Mouse (Mus musculus): ENCODE measurements around the gene Atp8b5. TPM values are rescaled to one million over a fixed set of nuclear protein-coding genes. Genes with fewer than 3 reads are reported as not detected.

Atp8b5 gene
- total and polyA plus RNA-seq, 2 experiments from 2014 or later, result 0.11 TPM; not detected in 1

DNA sequence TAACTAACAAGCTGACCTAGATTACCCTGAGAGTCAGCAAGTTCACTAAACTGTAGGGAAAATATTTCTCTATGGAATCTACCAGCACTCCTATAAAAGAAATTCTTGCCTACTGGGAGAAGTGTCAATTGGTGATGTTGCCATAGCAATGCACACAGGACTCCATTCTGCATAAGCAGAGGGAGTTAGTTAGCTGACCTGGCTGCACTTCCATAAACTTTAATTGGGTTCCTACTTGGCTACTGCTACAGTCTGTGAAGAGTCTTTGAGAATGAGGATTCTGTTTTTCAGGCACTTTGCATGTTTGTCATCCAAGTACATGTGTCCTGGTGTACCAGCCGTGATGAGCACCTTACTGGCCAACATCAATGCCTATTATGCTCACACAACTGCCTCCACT lies 26.2 kb upstream of the Atp8b5 start:
- Histone ChIP-seq H3K36me3 (replicated peaks; ENCODE audit: control insufficient read depth, insufficient read depth, low read length) (peaks cover 23% of the 10 kb centered on the region; the same call in 1 of the 2 replicates), H3K27ac (ENCODE audit: low read depth) (no peak overlapping the region), H3K4me3 (ENCODE audit: low read depth, low read length) (no peak overlapping the region), H3K9ac (replicated peaks; ENCODE audit: low read depth, low read length) (no peak overlapping the region), H3K9me3 (replicated peaks; ENCODE audit: control insufficient read depth, low read length) (no peaks in the 10 kb centered on the region), H3K4me1 (ENCODE audit: control insufficient read depth, insufficient read depth) (no peaks in the 10 kb centered on the region), H3K27me3 (ENCODE audit: control insufficient read depth, insufficient read depth, low read length) (no peaks in the 10 kb centered on the region), H3K4me2 (ENCODE audit: low read depth, low read length) (no peak overlapping the region)
- no peak for TF ChIP-seq EP300 (IDR thresholded peaks at IDR 0.05; ENCODE audit: low read depth)
- no peak for TF ChIP-seq CTCF (IDR thresholded peaks at IDR 0.05; ENCODE audit: low read depth)
- ATAC-seq (ENCODE audit: insufficient read depth, low read depth), result no peak
- no peak for DNase-seq (ENCODE audit: low spot score)
- 85% methylated on average over 1 of the region's 1 CpGs for WGBS

DNA sequence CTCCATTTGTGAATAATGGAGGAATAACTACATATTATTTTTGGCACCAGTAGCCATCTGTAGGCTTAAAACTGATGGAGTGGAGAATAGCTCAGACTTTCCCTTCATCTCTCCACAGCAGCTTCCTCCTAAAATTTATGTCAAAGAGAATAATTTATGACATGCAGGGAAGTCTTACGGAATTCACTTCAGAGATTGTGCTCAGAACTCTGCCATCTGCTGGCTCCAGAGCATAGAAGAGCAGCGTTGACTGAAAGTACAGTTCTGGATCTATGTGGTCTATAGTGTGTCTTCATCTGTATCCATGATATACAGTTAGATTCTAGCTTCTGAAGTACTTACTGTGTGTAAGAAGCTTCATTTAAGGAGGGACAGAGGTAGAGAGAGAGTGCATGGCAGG lies 22.9 kb upstream of the Atp8b5 start:
- peaks cover 22% of the 10 kb centered on the region; the same call in 1 of the 2 replicates for H3K36me3 ChIP-seq (replicated peaks; ENCODE audit: control insufficient read depth, insufficient read depth, low read length)
- no peak overlapping the region for H3K9ac ChIP-seq (replicated peaks; ENCODE audit: low read depth, low read length)
- H3K27me3 ChIP-seq (ENCODE audit: control insufficient read depth, insufficient read depth, low read length), result no peaks in the 10 kb centered on the region
- no peak overlapping the region for H3K4me2 ChIP-seq (ENCODE audit: low read depth, low read length)
- ATAC-seq (ENCODE audit: insufficient read depth, low read depth) (no peak), DNase-seq (ENCODE audit: low spot score) (no peak)
- H3K9me3 ChIP-seq (replicated peaks; ENCODE audit: control insufficient read depth, low read length), result no peaks in the 10 kb centered on the region
- H3K4me1 ChIP-seq (ENCODE audit: control insufficient read depth, insufficient read depth), result no peaks in the 10 kb centered on the region
- H3K27ac ChIP-seq (ENCODE audit: low read depth), result no peak overlapping the region
- no peak overlapping the region for H3K4me3 ChIP-seq (ENCODE audit: low read depth, low read length)
- no peak for TF ChIP-seq EP300 (IDR thresholded peaks at IDR 0.05; ENCODE audit: low read depth)
- TF ChIP-seq CTCF (IDR thresholded peaks at IDR 0.05; ENCODE audit: low read depth), result peak; percentile 37
- 49% methylated on average over 2 of the region's 2 CpGs for WGBS

DNA sequence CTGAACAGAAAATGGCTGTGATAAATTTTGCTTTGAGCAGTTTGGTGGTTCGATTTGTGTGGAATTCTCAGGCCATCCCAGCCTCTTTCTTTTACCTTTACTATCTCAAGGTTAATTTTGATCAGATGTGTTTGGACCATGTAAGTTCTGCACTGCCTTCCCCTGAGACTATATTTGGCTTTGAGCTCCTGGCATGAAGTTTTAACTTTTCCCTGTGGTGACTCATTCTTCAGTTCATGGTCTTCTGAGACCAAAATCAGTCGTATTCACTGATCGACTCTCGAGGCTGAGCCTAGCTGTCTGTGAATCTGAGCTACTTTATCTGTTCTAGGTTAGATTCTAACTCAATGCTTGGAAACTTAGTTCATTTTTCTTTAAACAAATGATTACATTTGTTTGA lies 21.2 kb upstream of the Atp8b5 start:
- WGBS, result 84% methylated on average over 4 of the region's 4 CpGs
- no peak overlapping the region for H3K9ac ChIP-seq (replicated peaks; ENCODE audit: low read depth, low read length)
- TF ChIP-seq CTCF (IDR thresholded peaks at IDR 0.05; ENCODE audit: low read depth) (no peak), EP300 (IDR thresholded peaks at IDR 0.05; ENCODE audit: low read depth) (no peak)

DNA sequence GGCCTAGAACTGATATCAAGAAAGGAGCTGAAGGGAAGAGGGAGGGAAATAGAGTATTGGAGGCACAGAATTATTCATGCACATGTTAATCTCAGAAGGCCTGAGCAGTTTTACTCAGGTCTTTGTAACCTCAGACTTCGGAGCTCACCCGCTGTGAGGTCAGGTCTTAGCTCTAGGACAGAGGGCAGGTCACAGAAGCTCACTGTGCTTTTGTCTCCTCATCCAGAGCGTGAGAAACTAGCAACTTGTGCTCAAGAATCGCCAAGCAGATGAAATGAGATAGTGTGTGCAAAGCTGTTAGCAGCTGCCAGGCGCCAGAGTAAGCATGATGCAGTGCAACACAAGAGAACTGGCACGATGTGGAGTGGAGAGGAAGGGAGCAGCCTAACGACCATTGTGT lies 18.9 kb upstream of the Atp8b5 start:
- H3K9me3 ChIP-seq (replicated peaks; ENCODE audit: control insufficient read depth, low read length), result no peaks in the 10 kb centered on the region
- 60% methylated on average over 7 of the region's 7 CpGs for WGBS
- no peaks in the 10 kb centered on the region for H3K4me1 ChIP-seq (ENCODE audit: control insufficient read depth, insufficient read depth)
- H3K27me3 ChIP-seq (ENCODE audit: control insufficient read depth, insufficient read depth, low read length), result no peaks in the 10 kb centered on the region
- no peak overlapping the region for H3K4me3 ChIP-seq (ENCODE audit: low read depth, low read length)
- H3K36me3 ChIP-seq (replicated peaks; ENCODE audit: control insufficient read depth, insufficient read depth, low read length), result peaks cover 23% of the 10 kb centered on the region; the same call in 1 of the 2 replicates
- ATAC-seq (ENCODE audit: insufficient read depth, low read depth), result no peak
- no peak overlapping the region for H3K9ac ChIP-seq (replicated peaks; ENCODE audit: low read depth, low read length)
- DNase-seq (ENCODE audit: low spot score), result no peak
- no peak overlapping the region for H3K27ac ChIP-seq (ENCODE audit: low read depth)
- TF ChIP-seq CTCF (IDR thresholded peaks at IDR 0.05; ENCODE audit: low read depth), result no peak
- no peak for TF ChIP-seq EP300 (IDR thresholded peaks at IDR 0.05; ENCODE audit: low read depth)
- no peak overlapping the region for H3K4me2 ChIP-seq (ENCODE audit: low read depth, low read length)

More for the DNA sequence above, 21.2 kb upstream of the Atp8b5 start:
- Histone ChIP-seq H3K27ac (ENCODE audit: low read depth) (no peak overlapping the region), H3K9me3 (replicated peaks; ENCODE audit: control insufficient read depth, low read length) (no peaks in the 10 kb centered on the region), H3K4me1 (ENCODE audit: control insufficient read depth, insufficient read depth) (no peaks in the 10 kb centered on the region), H3K36me3 (replicated peaks; ENCODE audit: control insufficient read depth, insufficient read depth, low read length) (peaks cover 19% of the 10 kb centered on the region; the same call in 1 of the 2 replicates), H3K27me3 (ENCODE audit: control insufficient read depth, insufficient read depth, low read length) (no peaks in the 10 kb centered on the region), H3K4me3 (ENCODE audit: low read depth, low read length) (no peak overlapping the region), H3K4me2 (ENCODE audit: low read depth, low read length) (no peak overlapping the region)
- ATAC-seq (ENCODE audit: insufficient read depth, low read depth) (no peak), DNase-seq (ENCODE audit: low spot score) (no peak)

DNA sequence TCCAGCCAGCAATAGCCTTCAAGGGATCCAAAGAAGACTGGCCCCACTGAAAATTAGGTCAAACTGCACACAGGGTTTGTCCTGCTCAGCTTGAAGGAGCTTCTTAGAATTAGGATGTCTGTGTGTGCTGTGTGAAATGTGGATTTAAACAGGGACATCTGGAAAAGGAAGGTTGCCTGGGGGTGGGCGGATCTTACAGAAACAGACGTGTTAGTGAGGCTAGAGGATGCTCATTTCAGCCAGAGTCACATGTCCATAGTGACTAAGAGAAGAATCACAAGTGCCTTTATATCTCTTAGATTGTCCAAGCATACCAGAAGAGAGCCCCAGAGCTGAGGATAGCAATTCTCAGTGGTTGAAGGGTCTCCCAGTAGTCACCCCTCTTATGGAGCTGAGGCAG lies 18.1 kb upstream of the Atp8b5 start:
- no peaks in the 10 kb centered on the region for H3K4me1 ChIP-seq (ENCODE audit: control insufficient read depth, insufficient read depth)
- no peak for DNase-seq (ENCODE audit: low spot score)
- ATAC-seq (ENCODE audit: insufficient read depth, low read depth), result no peak
- H3K36me3 ChIP-seq (replicated peaks; ENCODE audit: control insufficient read depth, insufficient read depth, low read length), result peaks cover 26% of the 10 kb centered on the region; the same call in 1 of the 2 replicates
- no peaks in the 10 kb centered on the region for H3K27me3 ChIP-seq (ENCODE audit: control insufficient read depth, insufficient read depth, low read length)
- H3K9me3 ChIP-seq (replicated peaks; ENCODE audit: control insufficient read depth, low read length), result no peaks in the 10 kb centered on the region
- no peak overlapping the region for H3K4me2 ChIP-seq (ENCODE audit: low read depth, low read length)
- H3K4me3 ChIP-seq (ENCODE audit: low read depth, low read length), result no peak overlapping the region
- no peak overlapping the region for H3K27ac ChIP-seq (ENCODE audit: low read depth)
- no peak for TF ChIP-seq CTCF (IDR thresholded peaks at IDR 0.05; ENCODE audit: low read depth)
- TF ChIP-seq EP300 (IDR thresholded peaks at IDR 0.05; ENCODE audit: low read depth), result no peak
- 61% methylated on average over 2 of the region's 2 CpGs for WGBS
- no peak overlapping the region for H3K9ac ChIP-seq (replicated peaks; ENCODE audit: low read depth, low read length)

DNA sequence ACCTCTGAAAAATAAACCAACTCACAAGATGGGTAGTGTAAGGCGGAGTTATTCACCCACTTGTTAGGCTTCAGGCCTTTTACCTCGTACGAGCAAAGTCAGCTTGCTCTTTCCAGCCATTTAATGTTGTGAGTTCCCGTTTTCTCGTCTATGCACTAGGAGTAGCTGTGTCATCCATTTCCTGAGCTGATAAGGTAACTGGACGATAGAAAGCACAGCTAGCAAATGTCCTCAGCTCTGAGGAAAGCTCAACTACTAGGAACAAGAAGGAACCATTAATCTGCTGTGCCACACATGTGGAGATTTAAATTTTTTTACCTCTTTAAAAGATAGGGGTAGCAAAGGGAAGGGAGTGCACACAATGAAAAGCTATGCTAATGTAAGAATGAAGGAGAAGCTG lies 15.7 kb upstream of the Atp8b5 start:
- H3K36me3 ChIP-seq (replicated peaks; ENCODE audit: control insufficient read depth, insufficient read depth, low read length), result peaks cover 30% of the 10 kb centered on the region
- ATAC-seq (ENCODE audit: insufficient read depth, low read depth) (no peak), DNase-seq (ENCODE audit: low spot score) (no peak)
- no peak overlapping the region for H3K4me3 ChIP-seq (ENCODE audit: low read depth, low read length)
- no peak overlapping the region for H3K4me2 ChIP-seq (ENCODE audit: low read depth, low read length)
- H3K27ac ChIP-seq (ENCODE audit: low read depth), result no peak overlapping the region
- H3K27me3 ChIP-seq (ENCODE audit: control insufficient read depth, insufficient read depth, low read length), result no peaks in the 10 kb centered on the region
- no peaks in the 10 kb centered on the region for H3K4me1 ChIP-seq (ENCODE audit: control insufficient read depth, insufficient read depth)
- H3K9ac ChIP-seq (replicated peaks; ENCODE audit: low read depth, low read length), result no peak overlapping the region
- no peak for TF ChIP-seq EP300 (IDR thresholded peaks at IDR 0.05; ENCODE audit: low read depth)
- no peak for TF ChIP-seq CTCF (IDR thresholded peaks at IDR 0.05; ENCODE audit: low read depth)
- H3K9me3 ChIP-seq (replicated peaks; ENCODE audit: control insufficient read depth, low read length), result no peaks in the 10 kb centered on the region
- WGBS, result 57% methylated on average over 6 of the region's 6 CpGs

All from heart, postnatal 0 days (tissue).